Mouse (Mus musculus) brain, adult 2 months (tissue): ENCODE data around the gene Tpp1.
A peak's percentile ranks its signal among the peaks of the same experiment; 100 is the strongest.
"Not testable (repeated sequence)": the region's sequence is repeated elsewhere in the genome, so short reads cannot be mapped to it uniquely, and the experiment has no call there.

Source experiments
- DNase-seq: peaks from one replicate; pipeline ENCODE4 v3.0.0; 2011; ENCODE audit warnings: low read depth, low spot score

The Tpp1 gene

DNA sequence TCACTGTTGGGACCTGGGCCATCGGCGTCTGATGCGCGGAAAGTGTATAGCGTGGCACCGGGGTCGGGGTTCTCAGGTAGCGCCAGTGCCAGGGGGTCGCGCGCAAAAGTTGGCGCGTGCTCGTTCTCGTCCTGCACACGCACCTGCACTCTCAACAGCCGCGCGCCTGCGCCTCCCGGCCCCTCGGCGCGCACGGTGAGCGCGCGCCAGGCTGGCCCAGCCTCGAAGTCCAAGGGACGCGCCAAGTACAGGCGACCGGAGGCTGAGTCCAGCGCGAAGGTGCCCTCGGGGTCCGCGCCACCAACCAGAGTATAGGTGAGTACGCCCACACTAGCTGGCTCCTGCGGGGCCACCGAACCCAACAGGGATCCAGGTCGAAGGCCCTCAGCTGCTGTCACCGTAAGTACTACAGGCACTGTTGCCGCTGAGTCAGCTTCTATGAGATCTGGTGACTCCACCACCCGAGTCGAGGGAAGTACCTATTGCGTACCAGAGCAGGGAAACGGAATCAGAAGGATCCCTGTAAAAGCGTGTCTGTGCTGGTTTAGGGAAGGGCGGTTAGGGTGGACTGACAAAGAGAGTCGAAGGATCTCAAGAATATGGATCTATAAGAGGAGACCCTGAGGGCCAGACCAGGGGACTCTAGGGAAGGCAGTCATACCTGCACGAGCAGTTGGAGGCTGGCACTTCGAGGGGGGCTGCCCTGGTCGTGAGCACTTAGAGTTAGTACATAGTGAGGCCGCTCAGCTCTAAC is 10.7 kb upstream of the Tpp1 start:
- DNase-seq = no peak

DNA sequence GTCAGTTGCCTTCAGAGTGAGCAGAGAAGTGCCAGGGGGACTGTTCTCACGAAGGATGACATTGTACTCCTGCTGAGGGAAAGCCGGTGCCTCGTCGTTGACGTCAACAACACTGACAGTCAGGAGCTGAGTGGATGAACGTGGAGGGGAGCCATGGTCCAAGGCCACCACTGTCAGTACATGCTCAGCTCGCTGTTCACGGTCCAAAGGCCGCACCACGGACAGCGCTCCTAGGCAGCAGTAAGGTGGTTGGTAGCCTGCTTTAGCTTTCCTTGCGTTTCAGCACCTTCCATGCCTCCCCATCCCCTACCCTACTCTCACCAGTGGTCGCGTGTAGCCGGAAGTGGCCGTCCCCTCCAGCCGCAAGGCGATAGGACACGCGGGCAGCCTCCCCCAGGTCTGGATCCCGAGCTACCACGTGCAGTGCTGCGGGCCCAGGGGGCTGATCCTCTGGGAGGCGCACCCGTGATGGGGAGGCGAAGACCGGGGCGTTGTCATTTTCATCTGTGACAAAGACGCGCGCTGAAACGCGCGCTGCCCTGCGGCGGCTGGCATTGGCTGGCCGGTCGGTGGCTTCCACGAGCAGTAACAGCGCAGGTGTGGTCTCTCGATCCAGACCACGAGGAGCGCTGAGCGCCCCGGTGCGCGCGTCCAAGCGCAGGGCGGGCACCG is 9.9 kb upstream of the Tpp1 start:
- DNase-seq = no peak

DNA sequence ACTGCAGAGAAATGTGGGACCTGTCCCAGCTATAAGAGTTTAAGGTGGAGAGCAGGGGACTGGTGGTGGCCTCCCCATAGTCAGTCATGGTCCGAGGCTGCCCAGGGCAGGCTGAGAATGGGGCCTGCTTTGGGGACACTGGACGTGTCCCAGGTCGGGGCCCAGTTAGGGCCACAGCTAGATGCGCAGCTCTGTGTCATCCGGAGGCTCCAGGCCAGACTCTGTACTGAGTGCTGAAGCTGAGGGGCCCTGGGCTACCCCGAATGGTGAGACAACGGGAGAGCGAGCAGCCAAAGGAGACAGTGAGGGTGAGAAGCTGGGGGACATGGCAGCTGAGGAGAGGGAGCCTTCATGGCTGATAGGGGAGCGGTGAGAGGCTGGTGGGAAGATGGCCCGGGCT is 1.2 kb upstream of the Tpp1 start:
- no peak for DNase-seq

DNA sequence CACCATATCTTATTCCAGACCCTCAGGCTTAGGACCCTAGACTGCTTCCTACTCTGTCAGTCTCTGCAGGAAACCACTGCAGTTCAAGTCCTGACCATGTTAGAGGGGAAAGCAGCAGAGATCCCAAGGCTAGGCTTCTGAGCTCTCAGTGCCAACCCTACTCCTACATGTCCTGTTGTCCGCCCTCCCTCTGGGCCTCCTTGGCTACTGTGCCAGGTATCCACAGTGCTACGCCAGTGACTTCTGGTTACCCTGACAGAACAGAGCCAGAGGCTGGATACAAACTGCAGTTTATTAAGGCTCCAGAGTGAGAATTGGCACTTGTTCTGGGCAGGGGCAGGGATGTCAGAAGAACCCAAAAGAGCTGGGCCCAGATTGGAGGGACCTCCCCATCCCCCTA is 681 bp upstream of the Tpp1 start:
- peak; percentile 54 for DNase-seq

DNA sequence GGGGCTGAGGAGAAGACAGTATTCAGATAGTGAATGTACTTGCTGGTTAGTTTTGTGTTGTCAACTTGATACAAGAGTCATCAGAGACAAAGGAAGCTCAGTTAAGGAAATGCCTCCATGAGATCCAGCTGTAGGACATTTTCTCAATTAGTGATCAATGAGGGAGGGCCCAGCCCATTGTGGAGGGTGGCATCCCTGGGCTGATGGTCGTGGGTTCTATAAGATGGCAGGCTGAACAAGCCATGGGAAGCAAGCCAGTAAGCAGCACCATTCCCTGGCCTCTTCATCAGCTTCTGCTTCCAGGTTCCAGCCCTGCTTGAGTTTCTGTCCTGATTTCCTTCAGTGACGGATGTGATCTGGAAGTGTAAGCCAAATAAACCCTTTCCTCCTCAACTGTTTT is 4.3 kb downstream of the Tpp1 start:
- DNase-seq = no peak

DNA sequence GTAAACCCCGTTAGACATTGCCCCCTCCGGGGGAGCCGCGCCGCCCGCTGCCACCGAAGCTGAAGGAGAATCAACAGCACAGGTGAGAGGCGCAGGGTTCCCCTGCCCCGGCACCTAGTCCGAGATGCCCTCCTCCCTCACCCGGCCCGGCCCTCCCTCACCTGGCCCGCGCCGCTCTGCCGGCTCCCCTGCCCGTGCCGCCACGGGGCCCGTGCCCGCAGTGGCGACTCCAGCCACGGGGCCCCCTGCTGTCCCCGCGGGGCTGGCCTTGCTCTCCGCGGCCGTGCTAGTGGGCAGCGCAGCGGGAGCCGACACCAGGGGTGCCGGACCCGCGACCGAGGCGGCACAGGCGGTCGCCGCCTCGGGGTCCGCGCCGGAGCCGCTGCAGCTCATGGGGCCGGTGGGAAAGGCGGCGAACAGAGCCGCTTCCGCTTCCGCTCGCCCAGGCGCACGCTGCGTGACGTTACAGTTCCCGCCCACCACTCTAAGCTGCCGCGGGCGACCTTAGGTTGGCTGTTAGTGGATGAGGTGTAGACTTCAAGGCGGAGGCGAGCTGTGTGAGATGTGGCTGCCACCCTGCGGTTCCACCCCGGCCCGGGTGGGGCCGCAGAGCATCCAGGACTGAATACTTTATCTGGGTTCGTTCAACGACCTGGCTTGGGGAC is 8.0 kb downstream of the Tpp1 start, which contains the start of gene Taf10:
TSS of gene Taf10 (minus strand) at position 436 of the 665 bp plus-strand sequence.
- DNase-seq = peak; percentile 97

DNA sequence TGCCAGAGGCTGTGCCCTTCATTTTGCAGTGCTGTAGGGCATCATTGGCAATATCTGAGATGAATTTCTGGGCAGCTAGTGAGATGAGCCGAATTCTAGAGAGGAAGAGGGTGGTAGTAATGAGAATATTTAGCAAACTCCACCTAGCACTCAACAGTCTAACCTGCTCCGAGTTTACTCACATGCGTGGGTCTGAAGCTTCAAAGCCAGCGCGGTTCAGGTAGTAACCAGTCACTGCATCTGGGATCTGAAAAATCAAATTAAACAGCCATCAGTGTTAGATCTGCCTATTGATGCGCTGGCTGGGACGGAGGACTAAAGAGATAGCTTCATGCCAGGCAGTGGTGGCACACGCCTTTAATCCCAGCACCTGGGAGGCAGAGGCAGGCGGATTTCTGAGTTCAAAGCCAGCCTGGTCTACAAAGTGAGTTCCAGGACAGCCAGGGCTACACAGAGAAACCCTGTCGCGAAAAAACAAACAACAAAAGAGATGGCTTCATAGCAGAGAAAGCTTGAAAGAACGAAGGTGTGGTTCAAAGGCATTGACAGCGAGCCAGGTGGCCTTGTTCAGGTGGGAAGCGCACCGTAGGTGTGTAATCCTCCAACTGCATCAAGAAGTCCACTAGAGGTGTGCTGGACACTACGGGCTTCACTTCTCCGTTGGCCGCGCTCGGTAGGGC is 8.6 kb downstream of the Tpp1 start:
- DNase-seq = not testable (repeated sequence)

DNA sequence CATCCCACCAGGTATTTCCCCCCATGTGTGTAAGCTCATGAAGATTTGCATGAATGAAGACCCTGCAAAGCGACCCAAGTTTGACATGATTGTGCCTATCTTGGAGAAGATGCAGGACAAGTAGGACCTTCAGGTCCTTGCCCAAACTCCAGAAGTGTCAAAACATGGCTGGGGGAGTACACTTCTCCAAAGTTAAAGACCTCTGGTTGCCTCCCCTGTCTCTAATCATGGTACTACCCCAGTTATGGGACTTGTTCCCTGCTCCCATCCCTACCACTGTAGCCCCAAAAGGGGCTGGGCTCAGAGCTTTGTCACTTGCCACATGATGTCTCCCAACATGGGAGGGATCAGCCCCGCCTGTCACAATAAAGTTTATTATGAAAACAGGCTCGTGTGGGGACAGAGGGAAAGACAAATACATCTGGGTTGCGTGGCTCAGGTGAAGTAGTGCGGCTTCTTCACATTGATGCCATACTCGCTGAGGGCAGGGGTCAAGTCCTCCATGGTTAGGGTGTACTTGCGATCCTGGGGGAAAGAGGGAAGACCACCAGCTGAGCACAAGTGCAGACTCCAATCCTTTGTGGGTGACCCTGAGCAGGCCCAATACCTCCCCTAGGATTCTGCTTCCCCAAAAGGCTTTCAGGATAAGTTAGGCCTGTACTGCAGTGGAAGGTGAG is 9.4 kb downstream of the Tpp1 start:
- DNase-seq = not testable (repeated sequence)

DNA sequence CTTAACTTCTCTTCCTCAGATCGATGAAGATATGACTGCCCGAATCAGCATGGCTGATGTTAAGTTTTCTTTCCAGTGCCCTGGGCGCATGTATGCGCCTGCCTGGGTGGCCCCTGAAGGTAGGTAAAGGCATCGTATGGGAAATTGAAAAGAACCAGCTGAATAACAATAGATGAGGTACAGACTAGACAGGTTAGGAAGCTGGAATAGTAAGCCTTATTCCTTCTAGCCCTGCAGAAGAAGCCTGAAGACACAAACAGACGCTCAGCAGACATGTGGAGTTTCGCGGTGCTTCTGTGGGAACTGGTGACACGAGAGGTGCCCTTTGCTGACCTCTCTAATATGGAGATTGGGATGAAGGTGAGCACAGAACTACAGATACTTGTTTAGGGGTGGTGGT is 10.1 kb downstream of the Tpp1 start:
- DNase-seq = no peak

DNA sequence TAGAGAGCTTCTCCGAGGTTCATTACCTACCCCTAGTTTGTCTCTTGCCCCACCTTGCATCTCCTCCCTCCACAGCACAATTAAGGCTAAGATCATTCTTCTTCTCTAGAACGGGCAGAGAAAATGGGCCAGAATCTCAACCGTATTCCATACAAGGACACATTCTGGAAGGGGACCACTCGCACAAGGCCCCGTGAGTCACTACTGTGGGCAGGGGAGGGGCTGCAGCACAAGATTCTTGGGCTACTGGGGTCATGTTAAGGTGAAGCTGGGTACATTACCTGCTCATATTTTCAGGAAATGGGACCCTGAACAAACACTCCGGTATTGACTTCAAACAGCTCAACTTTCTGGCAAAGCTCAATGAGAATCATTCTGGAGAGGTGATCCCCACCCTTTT is 11.2 kb downstream of the Tpp1 start:
- DNase-seq = no peak

DNA sequence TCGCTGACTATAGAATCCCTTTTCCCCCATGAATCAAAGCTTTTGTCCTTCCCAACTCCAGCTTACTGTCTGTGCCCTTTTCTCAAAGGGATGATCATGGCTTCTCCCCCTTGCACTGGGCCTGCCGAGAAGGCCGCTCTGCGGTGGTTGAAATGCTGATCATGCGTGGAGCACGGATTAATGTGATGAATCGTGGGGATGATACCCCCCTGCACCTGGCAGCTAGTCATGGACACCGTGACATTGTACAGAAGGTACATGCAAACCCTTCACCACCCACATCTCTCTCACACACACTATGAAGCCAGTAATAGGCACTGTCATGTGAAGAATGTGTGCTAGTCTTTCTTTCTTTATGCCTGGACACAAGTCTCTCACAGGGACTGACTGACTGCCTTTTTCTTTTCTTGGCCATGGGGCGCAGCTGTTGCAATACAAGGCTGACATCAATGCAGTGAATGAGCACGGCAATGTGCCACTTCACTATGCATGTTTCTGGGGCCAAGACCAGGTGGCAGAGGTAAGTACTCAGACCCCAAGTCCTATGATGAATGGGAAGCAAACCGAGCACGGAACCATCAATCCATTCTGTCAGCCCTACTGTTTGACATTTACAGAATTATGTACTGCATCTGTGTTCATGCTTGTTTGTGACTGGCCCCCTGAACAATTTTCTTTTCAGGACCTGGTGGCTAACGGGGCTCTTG is 11.8 kb downstream of the Tpp1 start:
- DNase-seq = no peak

DNA sequence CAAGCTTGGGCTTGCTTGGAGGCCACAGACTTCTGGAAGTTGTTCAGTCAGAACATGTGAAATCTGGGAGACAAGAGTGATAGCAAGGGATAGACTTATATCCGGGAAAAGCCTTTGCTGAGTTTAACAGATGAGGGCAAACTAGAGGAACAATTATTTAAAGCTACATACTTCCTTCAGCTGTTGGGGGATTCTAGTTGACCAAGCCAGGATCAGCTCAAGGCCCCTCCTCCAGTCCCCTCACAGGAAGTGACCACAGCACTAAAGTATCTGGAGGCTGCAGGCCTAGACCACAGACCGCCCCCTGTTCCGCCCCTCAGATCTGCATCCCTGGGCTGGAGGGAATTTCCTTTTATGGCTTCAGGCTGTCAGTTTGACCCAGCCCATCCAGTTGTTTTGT is 13.1 kb downstream of the Tpp1 start:
- no peak for DNase-seq

DNA sequence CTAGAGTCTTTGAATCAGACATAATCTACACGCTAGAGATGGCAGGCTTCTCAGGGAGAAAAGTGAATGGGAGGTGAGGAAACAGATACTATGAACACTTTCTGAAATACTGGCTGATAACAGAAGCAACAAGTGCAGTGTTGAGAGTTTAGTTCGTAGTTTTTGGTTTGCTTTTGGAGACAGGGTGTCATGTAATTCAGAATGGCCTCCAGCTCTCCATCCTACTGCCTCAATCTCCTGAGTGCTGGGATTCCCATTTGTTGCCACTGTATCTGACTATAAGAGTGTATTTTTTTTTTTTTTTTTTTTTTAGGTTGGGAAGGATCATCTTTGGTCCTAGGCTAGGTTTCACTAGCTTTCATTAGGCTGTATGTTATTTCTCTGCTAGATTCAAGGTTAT is 13.7 kb downstream of the Tpp1 start:
- no peak for DNase-seq

DNA sequence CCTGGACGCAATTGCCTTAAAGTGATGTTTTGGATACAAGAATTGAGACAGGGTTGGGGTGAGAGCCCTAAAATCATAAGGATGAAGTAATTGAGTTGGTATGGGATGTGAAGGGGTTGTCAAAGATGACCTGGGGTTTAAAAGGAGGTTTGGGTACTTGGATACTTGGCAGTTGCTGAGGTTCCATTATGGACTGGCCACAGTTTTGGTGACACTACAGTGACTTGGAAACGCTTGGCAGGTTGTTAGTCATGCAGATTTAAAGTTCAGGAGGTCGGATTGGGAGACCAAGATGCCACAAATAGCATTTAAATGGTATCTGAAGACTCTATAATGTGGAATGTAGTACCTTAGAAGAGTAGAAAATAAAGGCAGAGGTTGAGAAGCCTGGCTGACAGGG is 14.4 kb downstream of the Tpp1 start:
- DNase-seq = no peak

DNA sequence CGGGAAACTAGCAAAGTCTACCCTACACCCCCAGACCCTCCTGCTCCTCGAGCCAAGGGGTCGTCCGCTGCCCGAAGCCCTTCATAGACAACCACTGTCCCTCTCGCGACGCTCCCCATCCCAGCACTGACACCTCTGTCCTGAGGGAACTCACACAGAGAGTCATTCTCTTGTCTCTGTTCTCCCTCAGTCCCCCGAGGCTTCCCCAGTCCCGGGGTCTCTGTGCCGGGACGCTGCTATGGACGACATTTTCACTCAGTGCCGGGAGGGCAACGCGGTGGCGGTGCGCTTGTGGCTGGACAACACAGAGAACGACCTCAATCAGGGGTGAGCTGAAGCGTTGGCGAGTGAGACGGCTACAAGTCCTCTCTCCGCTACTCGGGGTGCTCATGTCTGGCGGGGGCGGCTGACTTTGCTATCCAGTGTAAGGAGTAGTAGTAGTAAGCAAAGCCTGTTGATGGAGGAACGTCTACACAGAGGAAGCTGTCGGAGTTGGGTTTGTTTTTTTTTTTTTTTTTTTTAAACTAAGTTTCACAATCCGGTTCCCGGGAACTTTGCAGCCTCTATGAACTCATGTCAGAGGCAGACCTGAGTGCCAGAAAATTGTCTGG is 15.0 kb downstream of the Tpp1 start, which contains the start of gene Rrp8:
TSS of gene Rrp8 (minus strand) at position 475 of the 611 bp plus-strand sequence.
- peak; percentile 43 for DNase-seq

DNA sequence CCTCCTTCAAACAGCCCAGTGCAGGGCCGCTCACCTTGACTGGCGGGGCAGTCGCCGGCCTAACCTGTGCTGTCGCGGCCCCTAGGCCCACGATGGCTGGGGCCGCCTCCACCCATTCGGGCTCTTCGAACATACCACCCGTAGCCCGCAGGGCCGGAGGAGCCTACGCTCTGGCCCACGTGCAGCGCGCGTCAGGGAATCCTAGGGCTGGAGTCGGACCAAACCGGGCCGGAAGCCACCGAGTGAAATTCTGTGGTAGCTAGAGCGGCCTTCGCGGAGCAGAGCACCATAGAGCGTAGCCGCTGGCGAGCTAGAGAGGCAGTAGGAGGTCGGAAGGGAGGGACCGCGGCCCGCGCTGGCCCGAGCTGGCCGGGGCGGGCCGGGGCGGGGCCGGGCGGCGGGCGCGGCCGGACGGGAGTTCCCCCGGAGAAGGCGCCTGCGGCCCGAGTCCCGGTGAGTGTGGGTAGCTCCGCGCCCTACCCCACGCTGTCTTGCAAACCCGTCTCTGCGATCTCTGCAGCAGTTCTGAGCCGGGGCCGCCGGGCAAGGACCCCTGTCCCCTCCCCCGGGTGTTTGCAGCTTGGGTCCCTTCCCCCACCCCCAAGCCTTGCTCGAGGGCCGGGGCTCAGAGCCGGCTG is 15.7 kb downstream of the Tpp1 start, which contains the start of gene Ilk:
TSS of gene Ilk (plus strand) at position 329 of the 638 bp plus-strand sequence.
- DNase-seq = peak; percentile 98

DNA sequence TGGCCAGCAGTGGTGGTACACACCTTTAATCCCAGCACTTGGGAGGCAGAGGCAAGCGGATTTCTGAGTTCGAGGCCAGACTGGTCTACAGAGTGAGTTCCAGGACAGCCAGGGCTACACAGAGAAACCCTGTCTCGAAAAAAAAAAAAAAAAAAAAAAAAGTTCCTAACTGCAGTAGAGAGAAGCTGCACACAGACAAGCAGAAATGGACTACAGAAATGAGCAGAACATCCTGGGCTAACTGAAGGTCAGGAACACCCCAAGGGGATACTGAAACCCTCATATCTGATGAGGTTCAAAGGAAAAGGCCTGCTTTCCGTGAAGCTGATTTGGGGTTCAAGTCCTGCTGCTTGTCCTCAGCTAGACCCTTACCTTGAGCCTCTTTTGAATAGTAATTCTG is 16.6 kb downstream of the Tpp1 start:
- DNase-seq = not testable (repeated sequence)

DNA sequence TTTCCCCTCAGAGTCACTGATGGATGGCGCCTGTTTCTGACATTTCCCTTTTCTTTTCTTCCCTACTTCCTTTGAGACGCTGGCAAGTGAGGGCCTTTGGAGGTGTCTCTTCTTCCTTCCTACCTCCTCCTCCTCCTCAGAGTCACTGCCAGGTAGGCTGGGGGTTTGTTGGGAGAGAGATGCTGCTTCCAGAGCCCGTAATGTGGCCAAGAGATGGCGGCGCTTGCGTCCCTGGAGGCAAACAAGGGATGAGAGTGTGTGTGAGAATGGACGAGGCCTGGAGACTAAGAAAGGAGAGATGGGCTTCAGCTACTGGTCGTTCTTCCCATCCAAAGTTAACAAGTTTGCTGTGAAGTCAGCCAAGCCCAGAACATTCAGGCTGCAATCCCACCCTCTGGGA is 17.2 kb downstream of the Tpp1 start:
- no peak for DNase-seq

DNA sequence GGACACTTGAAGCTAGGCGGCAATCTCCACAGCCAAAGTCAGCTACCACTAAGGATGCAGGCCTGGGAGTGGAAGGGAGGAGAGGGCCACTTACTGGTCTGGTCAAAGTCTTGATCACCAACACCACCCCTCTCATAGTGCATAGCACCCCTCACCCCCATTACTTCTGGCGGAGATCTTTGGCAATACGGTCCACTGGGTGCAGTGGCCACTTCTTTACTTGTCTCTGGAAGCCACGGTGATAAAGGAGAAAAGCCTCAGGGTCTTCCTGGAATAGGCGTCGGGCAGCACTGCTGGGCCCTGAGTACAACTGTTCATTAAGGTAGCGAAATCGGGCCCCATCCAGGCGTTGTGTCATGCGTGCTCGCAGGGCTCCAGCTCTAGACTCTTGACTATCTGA is 18.2 kb downstream of the Tpp1 start:
- no peak for DNase-seq
